Mouse (Mus musculus) ES-E14 (cell line): Measurements from ENCODE around the gene Phf6.

Experiments used
- CHD2 ChIP-seq: IDR thresholded peaks from 2 replicates; pipeline ENCODE4 v1.6.1; 2014; ENCODE audit warnings: mild to moderate bottlenecking, low read depth, low read length, inconsistent platforms
- HCFC1 ChIP-seq: IDR thresholded peaks from 2 replicates; pipeline ENCODE4 v1.6.1; 2012; ENCODE audit warnings: low read length, inconsistent platforms, borderline replicate concordance; ENCODE audit not compliant: insufficient read depth
- MAFK ChIP-seq: IDR thresholded peaks from 2 replicates; pipeline ENCODE4 v1.6.1; 2014; ENCODE audit warnings: mild to moderate bottlenecking, low read depth, low read length, inconsistent platforms; ENCODE audit not compliant: insufficient read depth
- ZC3H11A ChIP-seq: IDR thresholded peaks from 2 replicates; pipeline ENCODE4 v1.6.1; 2012; ENCODE audit warnings: low read depth, mild to moderate bottlenecking, inconsistent platforms, low read length, borderline replicate concordance
- ZNF384 ChIP-seq: IDR thresholded peaks from 2 replicates; pipeline ENCODE4 v1.6.1; 2012; ENCODE audit warnings: low read depth, low read length, inconsistent platforms

DNA sequence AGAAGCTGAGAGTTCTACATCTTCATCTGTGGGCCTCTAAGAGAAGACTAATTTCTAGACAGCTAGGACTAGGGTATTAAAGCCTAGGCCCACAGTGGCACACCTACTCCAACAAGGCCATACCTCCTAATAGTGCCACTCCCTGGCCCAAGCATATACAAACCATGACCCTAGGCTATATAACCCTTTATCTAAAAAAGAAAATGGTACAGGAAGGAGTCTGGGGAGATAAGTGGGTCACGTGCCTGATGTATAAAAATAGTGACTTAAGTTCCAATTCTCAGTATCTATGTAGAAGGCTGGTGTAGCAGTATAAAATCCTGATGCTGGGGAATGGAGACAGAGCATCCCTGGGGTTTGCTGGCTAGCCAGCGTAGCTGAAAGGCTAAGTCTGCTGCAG, 53.1 kb downstream of the Phf6 start:
- TF ChIP-seq ZC3H11A (no peak), CHD2 (no peak), ZNF384 (no peak), MAFK (no peak), HCFC1 (no peak)
